Mouse (Mus musculus): ENCODE measurements around the gene Smg9.

Gene Smg9

GRCm38 (mm10) chr7:24399256-24400081, at the start of gene Smg9:
Smg9 (plus strand) TSS chr7:24399619.
- peak; percentile 93 for ATAC-seq (ENCODE audit: insufficient number of reproducible peaks, low FRiP score, low TSS enrichment)

DNA sequence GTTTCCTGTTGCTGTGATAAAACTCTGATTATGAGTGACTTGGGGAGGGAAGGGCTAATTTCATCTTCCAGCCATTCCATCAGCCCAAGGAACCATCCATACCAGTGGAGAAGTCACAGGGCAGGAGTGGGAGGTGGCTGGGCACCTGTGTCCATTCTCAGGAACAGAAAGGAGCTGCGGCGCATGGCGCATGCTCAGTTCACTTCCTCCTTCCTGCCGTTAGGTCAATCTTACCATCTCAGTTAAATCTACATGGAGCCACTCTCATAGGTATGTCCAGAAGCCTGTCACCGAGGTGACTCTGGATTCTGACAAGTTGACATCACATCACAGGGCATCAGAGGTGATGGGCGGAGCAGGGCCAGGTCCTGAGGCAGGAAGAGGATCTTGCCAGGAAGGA, 43.8 kb upstream of the Smg9 start:
- ATAC-seq (ENCODE audit: insufficient number of reproducible peaks, low FRiP score, low TSS enrichment): no peak

DNA sequence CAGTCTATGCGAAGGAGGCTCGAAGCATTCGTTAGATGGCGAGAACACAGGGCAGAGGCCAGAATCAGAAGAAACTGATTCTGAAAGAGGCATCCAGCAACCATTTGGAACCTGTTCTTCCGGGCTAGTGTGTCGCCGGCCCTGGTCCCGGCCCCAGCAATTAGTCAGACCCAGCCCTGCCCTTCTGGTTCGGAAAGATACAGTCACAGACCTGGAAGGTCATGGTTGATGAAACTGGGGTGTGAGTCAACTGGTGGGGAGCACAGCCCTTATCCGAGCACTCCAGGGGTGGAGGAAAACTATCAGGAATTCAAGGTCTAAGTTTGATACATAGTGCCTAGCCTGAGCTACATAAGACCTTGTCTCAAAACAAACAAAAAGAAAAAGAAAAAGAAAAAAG, 43.3 kb upstream of the Smg9 start:
- ATAC-seq (ENCODE audit: insufficient number of reproducible peaks, low FRiP score, low TSS enrichment): no peak

GRCm38 (mm10) chr7:24357899-24358298, 41.5 kb upstream of the Smg9 start:
- no peak for ATAC-seq (ENCODE audit: insufficient number of reproducible peaks, low FRiP score, low TSS enrichment)

GRCm38 (mm10) chr7:24359269-24359668, 40.1 kb upstream of the Smg9 start:
- no peak for ATAC-seq (ENCODE audit: insufficient number of reproducible peaks, low FRiP score, low TSS enrichment)

DNA sequence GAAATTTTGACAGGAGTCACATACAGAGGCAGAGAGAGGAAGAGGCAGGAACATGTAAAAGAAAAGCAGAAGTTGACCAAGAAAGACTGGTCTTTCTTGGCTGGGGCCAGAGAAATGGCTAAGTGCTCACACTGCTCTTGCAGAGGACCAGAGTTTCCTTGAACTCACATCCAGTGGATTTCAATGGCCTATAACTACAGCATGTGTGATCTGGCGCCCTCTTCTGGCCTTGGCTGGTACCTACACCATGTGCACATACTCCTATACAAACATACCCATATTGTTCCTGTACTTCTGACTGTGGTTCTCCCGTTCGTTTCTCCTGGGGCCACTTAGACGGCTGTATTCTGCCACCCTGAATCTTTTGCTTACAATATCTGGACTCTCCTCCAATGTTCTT, 38.4 kb upstream of the Smg9 start:
- ATAC-seq (ENCODE audit: insufficient number of reproducible peaks, low FRiP score, low TSS enrichment): no peak

GRCm38 (mm10) chr7:24363228-24363627, 36.2 kb upstream of the Smg9 start:
- no peak for ATAC-seq (ENCODE audit: insufficient number of reproducible peaks, low FRiP score, low TSS enrichment)

- peak; percentile 72; the same call in 1 of the 2 replicates for ATAC-seq (ENCODE audit: insufficient number of reproducible peaks, low FRiP score, low TSS enrichment)
These were observed 34.6 kb upstream of the Smg9 start for GRCm38 (mm10) chr7:24364827-24365226.

GRCm38 (mm10) chr7:24365258-24366014, 34.0 kb upstream of the Smg9 start:
- ATAC-seq (ENCODE audit: insufficient number of reproducible peaks, low FRiP score, low TSS enrichment): no peak

DNA sequence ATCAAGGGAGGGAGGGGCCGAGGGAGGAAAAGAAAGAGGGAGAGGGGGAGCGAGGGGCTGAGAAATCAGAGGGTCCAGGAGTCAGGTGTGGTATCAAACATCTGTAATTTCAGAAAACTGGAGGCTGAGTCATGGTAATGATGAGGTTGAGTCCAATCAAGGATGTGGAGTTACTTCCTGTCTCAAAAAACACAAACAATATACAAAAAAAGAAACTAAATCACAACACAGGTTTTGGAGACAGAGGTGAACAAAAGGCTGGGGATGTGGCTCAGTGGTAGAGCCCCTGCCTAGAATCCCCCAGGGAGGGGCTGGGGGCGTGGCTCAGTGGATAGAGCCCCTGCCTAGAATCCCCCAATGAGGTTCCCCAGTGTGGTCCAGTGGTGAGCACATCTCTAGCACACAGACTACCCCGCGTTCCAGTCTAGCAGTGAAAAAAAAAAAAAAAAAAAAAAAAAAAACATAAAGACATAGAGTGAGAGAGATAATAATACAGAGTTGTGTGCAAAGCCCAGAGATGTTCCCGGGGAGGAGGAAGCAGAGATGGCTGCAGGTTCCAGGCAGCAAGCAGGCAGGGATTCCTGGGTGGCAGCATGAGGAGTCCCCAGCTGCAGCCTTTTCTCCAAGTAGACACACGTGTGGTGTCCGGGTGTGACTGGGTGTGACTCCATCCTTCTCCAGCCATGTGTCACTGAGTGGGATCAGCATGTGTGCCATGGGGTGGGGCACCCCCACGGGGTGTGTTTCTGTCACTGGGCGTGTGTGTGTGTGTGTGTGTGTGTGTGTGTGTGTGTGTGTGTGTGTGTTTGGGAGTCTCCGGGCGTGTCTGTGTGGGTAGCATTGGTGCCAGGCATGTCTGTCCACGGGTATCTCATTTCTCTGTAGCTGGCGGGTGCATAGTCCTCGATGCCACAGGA, 32.4 kb upstream of the Smg9 start:
- ATAC-seq (ENCODE audit: insufficient number of reproducible peaks, low FRiP score, low TSS enrichment): no peak

DNA sequence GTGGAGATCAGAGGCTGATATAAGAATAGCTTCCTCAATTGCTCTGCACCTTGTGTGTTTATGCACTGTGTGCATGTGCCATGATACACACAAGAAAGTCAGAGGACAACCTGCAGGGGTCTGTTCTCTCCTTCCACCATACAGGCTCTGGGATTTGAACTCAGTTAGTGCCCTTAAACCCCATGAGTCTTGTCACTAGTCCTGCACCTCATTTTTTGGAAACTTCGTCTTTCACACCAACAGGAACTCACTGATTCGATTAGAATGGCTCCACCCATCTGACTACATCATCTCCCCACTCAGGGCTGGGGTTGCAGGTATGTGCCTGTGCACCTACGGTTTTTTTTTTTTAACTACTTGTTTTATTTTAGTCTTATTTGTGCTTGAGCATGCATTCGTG, 31.2 kb upstream of the Smg9 start:
- no peak for ATAC-seq (ENCODE audit: insufficient number of reproducible peaks, low FRiP score, low TSS enrichment)

DNA sequence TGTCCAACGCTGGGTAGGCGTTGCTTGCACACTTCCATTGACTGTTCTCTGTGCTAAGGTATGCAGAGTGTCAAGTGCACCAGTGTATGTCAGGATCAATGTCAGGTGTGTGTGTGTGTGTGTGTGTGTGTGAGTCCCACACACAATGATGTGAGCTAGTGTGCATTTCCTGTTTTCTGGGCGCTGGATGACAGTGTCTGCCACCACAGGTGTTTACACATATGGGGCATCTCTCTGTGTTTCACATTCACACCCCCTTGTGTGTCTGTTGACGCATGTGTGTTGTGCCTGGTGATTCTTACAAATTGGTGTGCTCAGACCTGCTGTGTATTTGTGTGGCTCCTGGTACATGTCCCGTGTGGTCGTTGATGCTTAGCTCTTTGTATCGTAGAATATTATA, 30.5 kb upstream of the Smg9 start:
- ATAC-seq (ENCODE audit: insufficient number of reproducible peaks, low FRiP score, low TSS enrichment): no peak

GRCm38 (mm10) chr7:24369731-24370541, 29.5 kb upstream of the Smg9 start, which contains the start of gene Kcnn4:
Kcnn4 (plus strand) TSS chr7:24370263.
- no peak for ATAC-seq (ENCODE audit: insufficient number of reproducible peaks, low FRiP score, low TSS enrichment)

- ATAC-seq (ENCODE audit: insufficient number of reproducible peaks, low FRiP score, low TSS enrichment): no peak
These were observed 28.2 kb upstream of the Smg9 start for GRCm38 (mm10) chr7:24371012-24371808.

DNA sequence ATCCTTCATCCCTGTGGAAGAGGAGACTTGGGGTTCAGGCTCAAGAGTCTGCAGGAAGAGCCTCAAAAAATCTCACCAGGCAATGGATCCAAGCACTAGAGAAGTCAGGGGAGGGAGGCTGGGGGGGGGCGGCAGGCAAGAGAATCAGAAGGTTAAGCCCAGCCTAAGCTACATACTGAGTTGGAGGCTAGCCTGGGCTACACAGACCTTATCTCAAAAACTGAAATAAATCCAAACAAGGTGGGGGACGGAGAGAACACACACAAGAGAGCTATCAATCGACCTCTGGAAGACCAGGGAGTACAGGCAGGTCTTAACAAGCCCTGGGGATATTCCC, 27.6 kb upstream of the Smg9 start:
- no peak for ATAC-seq (ENCODE audit: insufficient number of reproducible peaks, low FRiP score, low TSS enrichment)

DNA sequence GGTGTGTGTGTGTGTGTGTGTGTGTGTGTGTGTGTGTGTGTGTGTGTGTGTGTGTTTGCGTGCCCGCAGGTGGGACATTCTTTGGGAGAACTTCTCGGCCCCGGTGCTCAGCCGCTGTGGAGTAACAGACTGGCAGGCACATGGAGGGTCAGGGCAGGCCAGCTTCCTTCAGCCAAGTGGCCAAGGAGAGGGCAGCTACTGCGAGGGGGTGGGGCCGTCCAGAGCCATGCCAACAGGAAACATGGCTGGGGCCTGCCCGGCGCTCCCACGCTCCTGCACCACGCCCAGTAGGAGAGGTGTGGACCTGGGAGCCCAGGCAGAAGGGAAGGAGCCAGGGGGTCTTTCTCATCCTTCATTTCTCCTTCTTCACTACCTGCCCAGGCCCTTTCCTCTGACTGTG, 27.1 kb upstream of the Smg9 start:
- ATAC-seq (ENCODE audit: insufficient number of reproducible peaks, low FRiP score, low TSS enrichment): no peak

GRCm38 (mm10) chr7:24372786-24373185, 26.6 kb upstream of the Smg9 start:
- ATAC-seq (ENCODE audit: insufficient number of reproducible peaks, low FRiP score, low TSS enrichment): no peak

DNA sequence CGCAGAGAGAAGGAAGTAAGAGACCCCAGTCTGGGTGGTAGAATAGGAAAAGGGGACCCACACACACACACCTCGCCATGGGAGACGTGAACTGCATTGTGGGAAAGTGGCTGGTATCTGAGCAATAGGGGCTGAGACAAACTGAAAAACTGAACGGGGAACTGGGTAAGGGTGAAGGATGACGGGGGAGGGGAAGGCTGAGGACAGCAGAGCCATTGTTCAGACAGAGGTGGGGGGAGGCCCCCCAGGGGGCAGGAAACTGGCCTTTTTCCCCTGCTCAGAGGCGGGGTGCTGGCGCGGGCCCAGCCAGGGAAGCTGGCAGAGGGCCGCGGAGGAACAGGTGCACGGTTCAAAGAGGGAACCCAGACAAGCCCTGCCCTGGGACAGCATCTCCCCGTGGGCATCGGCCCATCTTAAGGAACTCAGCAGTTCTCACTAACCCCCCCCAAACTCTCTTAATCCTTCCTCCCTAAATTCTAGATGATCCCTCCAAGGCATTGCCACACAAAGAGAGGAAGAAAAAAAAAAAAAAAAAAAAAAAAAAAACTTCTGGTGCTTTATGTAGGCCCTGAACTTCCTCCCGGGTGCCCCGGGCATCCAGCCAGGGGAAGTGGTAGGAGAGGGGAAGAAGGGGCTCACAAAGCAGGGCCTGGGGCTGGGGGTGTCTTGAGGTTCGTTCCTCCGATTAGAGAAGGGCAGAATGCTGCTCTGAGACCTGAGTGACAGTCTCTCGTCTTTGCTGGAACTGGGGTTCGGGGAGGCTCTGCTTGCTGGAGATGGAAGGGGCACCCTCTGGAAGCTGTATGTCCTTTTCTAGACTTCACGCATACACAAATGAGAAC, 25.7 kb upstream of the Smg9 start:
- no peak for ATAC-seq (ENCODE audit: insufficient number of reproducible peaks, low FRiP score, low TSS enrichment)
